Mouse (Mus musculus): Measurements from ENCODE around the gene Sbno1.

- TF ChIP-seq USF1 (IDR thresholded peaks at IDR 0.05; ENCODE audit: low read depth) (no peak), POLR2A (IDR thresholded peaks at IDR 0.05; ENCODE audit: insufficient read length, low read depth) (no peak), E2F4 (IDR thresholded peaks at IDR 0.05; ENCODE audit: insufficient read depth) (no peak), CEBPB (IDR thresholded peaks at IDR 0.05; ENCODE audit: insufficient read depth, poor library complexity, severe bottlenecking) (no peak), MAX (IDR thresholded peaks at IDR 0.05; ENCODE audit: low read depth) (no peak), MYOG (IDR thresholded peaks at IDR 0.05; ENCODE audit: control insufficient read depth in 1 of 3, insufficient read depth in 1 of 3, insufficient read length in 2 of 3, low read depth in 2 of 3) (no peak), POLR2AphosphoS2 (IDR thresholded peaks at IDR 0.05; ENCODE audit: insufficient read length, low read depth) (peak; percentile 75)
These were observed 37.7 kb upstream of the Sbno1 start for GRCm38 (mm10) chr5:124463462-124463861.
